Mouse (Mus musculus) lung, postnatal 0 days (tissue): ENCODE measurements around the gene Ints6. TPM values are rescaled to one million over a fixed set of nuclear protein-coding genes. Genes with fewer than 3 reads are reported as not detected.
A peak's percentile ranks its signal among the peaks of the same experiment; 100 is the strongest.

ENCODE experiments used
- ATAC-seq: fragments of 200-750 bp; cut with Nextera tagmentation; 2 replicates; pipeline ENCODE4 v1.8.0; 2017; ENCODE audit warnings: moderate library complexity
- DNase-seq: peaks from one replicate; pipeline ENCODE4 v3.0.0-alpha.2; 2016; ENCODE audit warnings: low spot score
- H3K27ac ChIP-seq: fragments of 300-500 bp; sonication (generic); 2 replicates; pipeline ENCODE4 v1.5.1; 2014; ENCODE audit warnings: antibody characterized with exemption, mild to moderate bottlenecking, low read length, mixed read lengths
- H3K27me3 ChIP-seq: fragments of 300-500 bp; sonication (generic); replicated peaks from 2 replicates; pipeline ENCODE4 v1.6.1; 2014; ENCODE audit warnings: low read length, mixed read lengths; ENCODE audit not compliant: insufficient read depth
- H3K36me3 ChIP-seq: fragments of 300-500 bp; sonication (generic); 2 replicates; pipeline ENCODE4 v1.6.1; 2014; ENCODE audit warnings: low read length, mixed read lengths; ENCODE audit not compliant: insufficient read depth
- H3K4me1 ChIP-seq: fragments of 300-500 bp; sonication (generic); 2 replicates; pipeline ENCODE4 v1.6.1; 2014; ENCODE audit warnings: antibody characterized with exemption, low read depth, low read length, mixed read lengths; ENCODE audit not compliant: insufficient read depth
- H3K4me2 ChIP-seq: fragments of 300-500 bp; sonication (generic); replicated peaks from 2 replicates; pipeline ENCODE4 v1.6.1; 2014; ENCODE audit warnings: low read depth, mild to moderate bottlenecking, low read length, moderate library complexity, mixed read lengths
- H3K4me3 ChIP-seq: fragments of 300-500 bp; sonication (generic); 2 replicates; pipeline ENCODE4 v1.5.1; 2014; ENCODE audit warnings: low read depth, low read length
- H3K9ac ChIP-seq: fragments of 300-500 bp; sonication (generic); replicated peaks from 2 replicates; pipeline ENCODE4 v1.6.1; 2014; ENCODE audit warnings: low read depth, mild to moderate bottlenecking
- H3K9me3 ChIP-seq: fragments of 300-500 bp; sonication (generic); 2 replicates; pipeline ENCODE4 v1.6.1; 2016; ENCODE audit warnings: low read length, mixed read lengths
- CTCF ChIP-seq: IDR thresholded peaks from 2 replicates; pipeline ENCODE4 v1.5.1; 2016; ENCODE audit warnings: antibody characterized with exemption, mild to moderate bottlenecking
- EP300 ChIP-seq: IDR thresholded peaks from 2 replicates; pipeline ENCODE4 v1.6.1; 2016; ENCODE audit warnings: antibody characterized with exemption, mild to moderate bottlenecking, control low read depth
- WGBS: fragments of 180-500 bp; shearing (Covaris S2); extraction: QIAGEN DNeasy Blood & Tissue Kit; methylation state at CpG from one replicate; pipeline ENCODE4 v1.1.7; 2014; 5-methylcytosine and 5-hydroxymethylcytosine counted together
- polyA plus RNA-seq: library from polyadenylated mRNA; unstranded; fragments of >200 nt; fragmentation: Nextera tagmentation; extraction: Ambion mirVana; gene quantifications from 2 replicates; pipeline ENCODE4 v1.2.1, GENCODE M21; 2015

The Ints6 gene
- polyA plus RNA-seq, result 9.8 and 11.5 TPM in 2 replicates

GRCm38 (mm10) chr14:62761036-62761881 lies at the start of gene Ints6:
Gene Ints6, minus strand, starts transcription at chr14:62761169.
- TF ChIP-seq EP300 (no peak), CTCF (no peak; the same call in 1 of the 2 replicates)
- peak within 1 kb of the TSS; percentile 97 for H3K4me3 ChIP-seq
- ATAC-seq, result peak; percentile 95
- peak within 1 kb of the TSS; percentile 93 for H3K4me2 ChIP-seq
- no peaks in the 10 kb centered on the region for H3K9me3 ChIP-seq
- H3K27ac ChIP-seq, result peak within 1 kb of the TSS; percentile 100
- H3K4me1 ChIP-seq, result peaks cover 5% of the 10 kb centered on the region; the same call in 1 of the 2 replicates
- 0% methylated on average over 48 of the region's 72 CpGs for WGBS
- 0 out of 2 replicates have a peak, but pooled peaks cover 6% of the 10 kb centered on the region for H3K36me3 ChIP-seq
- peak; percentile 100 for DNase-seq
- H3K27me3 ChIP-seq, result no peaks in the 10 kb centered on the region
- peak within 1 kb of the TSS; percentile 99 for H3K9ac ChIP-seq

GRCm38 (mm10) chr14:62808661-62809523 lies 47.9 kb upstream of the Ints6 start:
- H3K4me3 ChIP-seq, result no peak overlapping the region
- ATAC-seq, result no peak
- H3K27ac ChIP-seq, result no peak overlapping the region
- H3K27me3 ChIP-seq, result no peaks in the 10 kb centered on the region
- WGBS, result 49% methylated on average over 7 of the region's 7 CpGs
- H3K9ac ChIP-seq, result no peak overlapping the region
- no peaks in the 10 kb centered on the region for H3K4me1 ChIP-seq
- H3K4me2 ChIP-seq, result no peak overlapping the region
- H3K9me3 ChIP-seq, result no peaks in the 10 kb centered on the region
- no peaks in the 10 kb centered on the region for H3K36me3 ChIP-seq
- TF ChIP-seq CTCF, result no peak
- no peak for TF ChIP-seq EP300
- peak; percentile 36 for DNase-seq

- Histone ChIP-seq H3K4me2 (no peak overlapping the region), H3K27me3 (no peaks in the 10 kb centered on the region), H3K9me3 (no peaks in the 10 kb centered on the region), H3K36me3 (no peaks in the 10 kb centered on the region), H3K4me1 (no peaks in the 10 kb centered on the region), H3K9ac (no peak overlapping the region), H3K4me3 (no peak overlapping the region), H3K27ac (no peak overlapping the region)
- DNase-seq, result no peak
- 18% methylated on average over 3 of the region's 3 CpGs for WGBS
- no peak for ATAC-seq
- TF ChIP-seq CTCF (no peak), EP300 (no peak)
Measured at GRCm38 (mm10) chr14:62806921-62807320, 46.0 kb upstream of the Ints6 start.

GRCm38 (mm10) chr14:62803204-62803603 lies 42.2 kb upstream of the Ints6 start:
- no peak for ATAC-seq
- WGBS, result 70% methylated on average over 5 of the region's 5 CpGs
- Histone ChIP-seq H3K27me3 (no peaks in the 10 kb centered on the region), H3K4me3 (no peak overlapping the region), H3K9ac (no peak overlapping the region), H3K27ac (no peak overlapping the region), H3K36me3 (no peaks in the 10 kb centered on the region), H3K4me1 (no peaks in the 10 kb centered on the region), H3K4me2 (no peak overlapping the region), H3K9me3 (no peaks in the 10 kb centered on the region)
- no peak for DNase-seq
- TF ChIP-seq CTCF (no peak), EP300 (no peak)

GRCm38 (mm10) chr14:62800791-62801190 lies 39.8 kb upstream of the Ints6 start:
- no peak overlapping the region for H3K4me2 ChIP-seq
- no peaks in the 10 kb centered on the region for H3K36me3 ChIP-seq
- ATAC-seq (no peak), DNase-seq (no peak)
- H3K9me3 ChIP-seq, result no peaks in the 10 kb centered on the region
- no peaks in the 10 kb centered on the region for H3K27me3 ChIP-seq
- WGBS, result 68% methylated on average over 3 of the region's 3 CpGs
- H3K27ac ChIP-seq, result no peak overlapping the region
- H3K4me3 ChIP-seq, result no peak overlapping the region
- H3K9ac ChIP-seq, result no peak overlapping the region
- H3K4me1 ChIP-seq, result no peaks in the 10 kb centered on the region
- TF ChIP-seq CTCF (no peak), EP300 (no peak)

- ATAC-seq (peak; percentile 92), DNase-seq (peak; percentile 79)
- Histone ChIP-seq H3K27ac (no peak overlapping the region), H3K4me2 (0 out of 2 replicates have a peak overlapping the region, but pooled peaks have one; percentile 12), H3K4me3 (no peak overlapping the region), H3K9ac (no peak overlapping the region), H3K36me3 (no peaks in the 10 kb centered on the region), H3K4me1 (no peaks in the 10 kb centered on the region), H3K27me3 (no peaks in the 10 kb centered on the region), H3K9me3 (no peaks in the 10 kb centered on the region)
- 8% methylated on average over 4 of the region's 4 CpGs for WGBS
- peak; percentile 9; the same call in 1 of the 2 replicates for TF ChIP-seq CTCF
- peak; percentile 46 for TF ChIP-seq EP300
Measured at GRCm38 (mm10) chr14:62798608-62799101, 37.7 kb upstream of the Ints6 start.
